Mouse (Mus musculus): ENCODE data around the gene Mycbpap.

- TF ChIP-seq CTCF (IDR thresholded peaks at IDR 0.05 in 2 of 3, conservative IDR thresholded peaks at IDR 0.05 in 1 of 3; ENCODE audit: control insufficient read depth in 1 of 3, insufficient read depth in 1 of 3, low read depth in 2 of 3, low read length in 3 of 3, poor library complexity in 1 of 3, severe bottlenecking in 1 of 3): no peak
- TF ChIP-seq POLR2AphosphoS5 (IDR thresholded peaks at IDR 0.05; ENCODE audit: borderline replicate concordance, low read depth, low read length): no peak
- TF ChIP-seq GATA1 (IDR thresholded peaks at IDR 0.05; ENCODE audit: low read depth, low read length): no peak
Measured at GRCm38 (mm10) chr11:94469136-94470064, 52.1 kb downstream of the Mycbpap start.
